Comparison of ENCODE assay signal across 10 mouse cellular contexts in genomic region chr1:87281599-87282412, GRCm38 (mm10). TPM values are rescaled to one million over a fixed set of nuclear protein-coding genes. Genes with fewer than 3 reads are reported as not detected.
A peak's percentile ranks its signal among the peaks of the same experiment; 100 is the strongest.
DNase-seq lines count a peak whose midpoint lies in the region; ATAC-seq and TF ChIP-seq lines count a peak whose summit lies in the region.
"Had no signal": no experiment of that assay in that cellular context is flagged by ENCODE, and none has a peak within 500 bp of the region (broad histone marks: within the 10 kb centered on the region; RNA-seq: fewer than 3 reads in every experiment).

No protein-coding gene starts in this region.

- 15% methylated on average over 20 of the region's 20 CpGs for WGBS in forebrain, embryonic 14.5 days
- 15% methylated on average over 20 of the region's 20 CpGs for WGBS in forebrain, embryonic 16.5 days
- WGBS in stomach, embryonic 15.5 days, result 30% methylated on average over 20 of the region's 20 CpGs
- WGBS in stomach, postnatal 0 days, result 32% methylated on average over 20 of the region's 20 CpGs
- 20% methylated on average over 20 of the region's 20 CpGs for WGBS in limb, embryonic 13.5 days

- peak overlapping the region; percentile 9; the same call in 1 of the 2 replicates for H3K4me2 ChIP-seq in forebrain, embryonic 14.5 days (ENCODE audit: low read length)
- H3K4me2 ChIP-seq in forebrain, embryonic 16.5 days (ENCODE audit: low read length), result no peak overlapping the region
- 0 out of 2 replicates have a peak overlapping the region, but pooled peaks have one; percentile 1 for H3K4me2 ChIP-seq in stomach, embryonic 15.5 days
- no peak overlapping the region for H3K4me2 ChIP-seq in stomach, postnatal 0 days (replicated peaks; ENCODE audit: low read depth)
- peak overlapping the region; percentile 30 for H3K4me2 ChIP-seq in limb, embryonic 13.5 days (replicated peaks)

- no peaks in the 10 kb centered on the region for H3K4me1 ChIP-seq in forebrain, embryonic 14.5 days (ENCODE audit: control insufficient read depth, insufficient read depth, low read length)
- H3K4me1 ChIP-seq in forebrain, embryonic 16.5 days (replicated peaks; ENCODE audit: control insufficient read depth, insufficient read depth, low read length), result no peaks in the 10 kb centered on the region
- no peaks in the 10 kb centered on the region for H3K4me1 ChIP-seq in stomach, embryonic 15.5 days
- no peaks in the 10 kb centered on the region for H3K4me1 ChIP-seq in stomach, postnatal 0 days (replicated peaks; ENCODE audit: control insufficient read depth, insufficient read depth)
- H3K4me1 ChIP-seq in limb, embryonic 13.5 days, result peaks cover 3% of the 10 kb centered on the region; the same call in 1 of the 2 replicates

- ATAC-seq in forebrain, embryonic 14.5 days, result no peak
- no peak for ATAC-seq in forebrain, embryonic 16.5 days
- no peak for ATAC-seq in stomach, embryonic 15.5 days (ENCODE audit: insufficient read depth, low FRiP score, low read depth)
- ATAC-seq in stomach, postnatal 0 days (ENCODE audit: low FRiP score, low TSS enrichment), result no peak
- ATAC-seq in limb, embryonic 13.5 days (ENCODE audit: low FRiP score, low read depth), result no peak

- H3K9me3 ChIP-seq in forebrain, embryonic 14.5 days (replicated peaks; ENCODE audit: control insufficient read depth, low read length), result no peaks in the 10 kb centered on the region
- H3K9me3 ChIP-seq in forebrain, embryonic 16.5 days (ENCODE audit: control insufficient read depth, low read length), result no peaks in the 10 kb centered on the region
- no peaks in the 10 kb centered on the region for H3K9me3 ChIP-seq in stomach, embryonic 15.5 days
- no peaks in the 10 kb centered on the region for H3K9me3 ChIP-seq in stomach, postnatal 0 days (ENCODE audit: control insufficient read depth, low read length)
- no peaks in the 10 kb centered on the region for H3K9me3 ChIP-seq in limb, embryonic 13.5 days

- no peaks in the 10 kb centered on the region for H3K27me3 ChIP-seq in forebrain, embryonic 14.5 days (replicated peaks; ENCODE audit: control insufficient read depth, insufficient read depth, low read length)
- no peaks in the 10 kb centered on the region for H3K27me3 ChIP-seq in forebrain, embryonic 16.5 days (replicated peaks; ENCODE audit: control insufficient read depth, insufficient read depth, low read length)
- H3K27me3 ChIP-seq in stomach, embryonic 15.5 days (replicated peaks), result no peaks in the 10 kb centered on the region
- H3K27me3 ChIP-seq in stomach, postnatal 0 days (ENCODE audit: control insufficient read depth, insufficient read depth, low read length), result no peaks in the 10 kb centered on the region
- H3K27me3 ChIP-seq in limb, embryonic 13.5 days, result no peaks in the 10 kb centered on the region

- no peak for TF ChIP-seq CTCF in stomach, postnatal 0 days (IDR thresholded peaks at IDR 0.05; ENCODE audit: low read depth)

- 0 out of 2 replicates have a peak overlapping the region, but pooled peaks have one; percentile 5 for H3K9ac ChIP-seq in forebrain, embryonic 14.5 days (ENCODE audit: low read length)
- no peak overlapping the region for H3K9ac ChIP-seq in forebrain, embryonic 16.5 days (replicated peaks; ENCODE audit: low read depth, low read length)
- H3K9ac ChIP-seq in stomach, embryonic 15.5 days, result no peak overlapping the region
- no peak overlapping the region for H3K9ac ChIP-seq in stomach, postnatal 0 days (ENCODE audit: low read length)
- H3K9ac ChIP-seq in limb, embryonic 13.5 days, result no peak overlapping the region

- H3K4me3 ChIP-seq in forebrain, embryonic 14.5 days (ENCODE audit: low read depth, low read length), result no peak overlapping the region
- no peak overlapping the region for H3K4me3 ChIP-seq in forebrain, embryonic 16.5 days (replicated peaks; ENCODE audit: low read length)
- no peak overlapping the region for H3K4me3 ChIP-seq in stomach, embryonic 15.5 days (replicated peaks)
- no peak overlapping the region for H3K4me3 ChIP-seq in stomach, postnatal 0 days (ENCODE audit: low read depth, low read length)
- H3K4me3 ChIP-seq in limb, embryonic 13.5 days, result no peak overlapping the region

- DNase-seq in forebrain, embryonic 14.5 days (ENCODE audit: low spot score), result peak; percentile 14
- DNase-seq in stomach, postnatal 0 days (ENCODE audit: low spot score), result no peak
- no peak for DNase-seq in gastrocnemius, postnatal 4 days (ENCODE audit: low spot score in 2 of 2)
- DNase-seq in cerebellum, adult 11 months, result no peak
- no peak for DNase-seq in gastrocnemius, adult 18-20 months (ENCODE audit: low spot score)
- DNase-seq: cerebellum, adult 9-10 months; kidney, adult 18-20 months had no signal

- TF ChIP-seq EP300 in stomach, postnatal 0 days (optimal IDR thresholded peaks at IDR 0.05), result no peak

- H3K36me3 ChIP-seq in forebrain, embryonic 14.5 days (ENCODE audit: control insufficient read depth, insufficient read depth, low read length), result no peaks in the 10 kb centered on the region
- H3K36me3 ChIP-seq in forebrain, embryonic 16.5 days (ENCODE audit: control insufficient read depth, insufficient read depth), result no peaks in the 10 kb centered on the region
- H3K36me3 ChIP-seq in stomach, embryonic 15.5 days, result no peaks in the 10 kb centered on the region
- no peaks in the 10 kb centered on the region for H3K36me3 ChIP-seq in stomach, postnatal 0 days (ENCODE audit: control insufficient read depth, insufficient read depth, low read length)
- H3K36me3 ChIP-seq in limb, embryonic 13.5 days, result no peaks in the 10 kb centered on the region

- no peak overlapping the region for H3K27ac ChIP-seq in forebrain, embryonic 14.5 days (ENCODE audit: low read depth, low read length)
- H3K27ac ChIP-seq in forebrain, embryonic 16.5 days (ENCODE audit: low read length), result no peak overlapping the region
- no peak overlapping the region for H3K27ac ChIP-seq in stomach, embryonic 15.5 days
- no peak overlapping the region for H3K27ac ChIP-seq in stomach, postnatal 0 days (replicated peaks)
- no peak overlapping the region for H3K27ac ChIP-seq in limb, embryonic 13.5 days

RNA-seq across cellular contexts. Expression of gene Efhd1, which starts 17.6 kb away (rescaled TPM):
- 0.48 and 0.68 TPM in 2 replicates for polyA plus RNA-seq in forebrain, embryonic 14.5 days (2014; fragmentation: Nextera tagmentation; extraction: Ambion mirVana)
- polyA plus RNA-seq in forebrain, embryonic 16.5 days (2015; fragmentation: Nextera tagmentation; extraction: Ambion mirVana), result 0.66 and 1.4 TPM in 2 replicates
- 0.18 and 0.48 TPM in 2 replicates for polyA plus RNA-seq in stomach, embryonic 15.5 days (2015; fragmentation: Nextera tagmentation; extraction: Ambion mirVana)
- 0.50 and 0.73 TPM in 2 replicates for polyA plus RNA-seq in stomach, postnatal 0 days (2015; fragmentation: Nextera tagmentation; extraction: Ambion mirVana)
- polyA plus RNA-seq in limb, embryonic 13.5 days (2015; fragmentation: Nextera tagmentation; extraction: Ambion mirVana), result 0.69 and 0.89 TPM in 2 replicates
- total RNA-seq in gastrocnemius, postnatal 4 days (2021), result 10 to 100 TPM; 25.1 to 28.5 TPM
- total RNA-seq in gastrocnemius, adult 18-20 months (2021), result 1 to 10 TPM; 3.4 to 6.1 TPM

RNA-seq across cellular contexts. Expression of gene Gigyf2, which starts 45.0 kb away (rescaled TPM):
- polyA plus RNA-seq in forebrain, embryonic 14.5 days (2014; fragmentation: Nextera tagmentation; extraction: Ambion mirVana), result 50.0 and 53.6 TPM in 2 replicates
- polyA plus RNA-seq in forebrain, embryonic 16.5 days (2015; fragmentation: Nextera tagmentation; extraction: Ambion mirVana), result 70.1 and 70.2 TPM in 2 replicates
- polyA plus RNA-seq in stomach, embryonic 15.5 days (2015; fragmentation: Nextera tagmentation; extraction: Ambion mirVana), result 46.7 and 49.4 TPM in 2 replicates
- 18.7 and 20.8 TPM in 2 replicates for polyA plus RNA-seq in stomach, postnatal 0 days (2015; fragmentation: Nextera tagmentation; extraction: Ambion mirVana)
- polyA plus RNA-seq in limb, embryonic 13.5 days (2015; fragmentation: Nextera tagmentation; extraction: Ambion mirVana), result 62.7 and 65.3 TPM in 2 replicates
- total RNA-seq in gastrocnemius, postnatal 4 days (2021), result 10 to 100 TPM; 55.5 to 69.3 TPM
- 10 to 100 TPM; 31.9 to 42.2 TPM for total RNA-seq in gastrocnemius, adult 18-20 months (2021)

Comparison
In these comparisons a context has a peak if more than half of its experiments do, and no peak if none do; other contexts are left out.
1. H3K4me2 ChIP-seq: peak in forebrain, embryonic 14.5 days (single experiment), stomach, embryonic 15.5 days (single experiment) and limb, embryonic 13.5 days (single experiment); none in forebrain, embryonic 16.5 days (single experiment) and stomach, postnatal 0 days (single experiment).